Mouse (Mus musculus) gonadal fat pad, adult 2 months (tissue): ENCODE measurements around the gene Msn. TPM values are rescaled to one million over a fixed set of nuclear protein-coding genes. Genes with fewer than 3 reads are reported as not detected.
"Not testable (repeated sequence)": the region's sequence is repeated elsewhere in the genome, so short reads cannot be mapped to it uniquely, and the experiment has no call there.

ENCODE experiments used
- DNase-seq: peaks from one replicate; pipeline ENCODE4 v3.0.0-alpha.2; 2012; ENCODE audit warnings: low read depth
- polyA plus RNA-seq: library from polyadenylated mRNA; depleted of rRNA; stranded (reverse); fragments of >200 nt; gene quantifications from 2 replicates; pipeline ENCODE4 v1.2.3, GENCODE M21; 2012; rRNA removed

Msn gene
- polyA plus RNA-seq, 1 experiment: 77.7 TPM

DNA sequence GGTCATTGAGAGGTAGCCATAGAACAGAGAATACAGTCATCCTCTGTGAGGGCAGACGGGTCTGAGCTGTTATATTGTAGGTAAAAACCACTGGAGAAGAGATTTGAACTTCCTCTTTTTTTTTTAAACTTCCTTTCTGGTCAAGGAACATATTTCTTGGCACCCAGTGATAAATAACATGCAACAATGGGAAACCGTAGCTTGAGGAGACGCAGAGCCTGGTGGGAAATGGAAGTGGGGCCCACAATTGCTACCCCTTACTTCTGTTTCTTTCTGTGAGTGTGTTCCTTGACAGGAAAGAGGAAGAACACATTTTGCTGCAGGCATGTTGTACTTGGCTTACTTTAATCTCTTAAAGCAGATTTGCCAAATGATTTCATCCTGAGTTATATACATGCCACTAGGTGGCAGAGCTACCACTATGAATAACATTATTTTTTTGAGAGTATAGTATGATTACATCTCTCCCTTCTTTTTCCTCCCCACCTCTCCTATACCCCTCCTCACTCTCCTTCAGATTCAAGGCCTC is 49.2 kb downstream of the Msn start:
- DNase-seq: no peak

DNA sequence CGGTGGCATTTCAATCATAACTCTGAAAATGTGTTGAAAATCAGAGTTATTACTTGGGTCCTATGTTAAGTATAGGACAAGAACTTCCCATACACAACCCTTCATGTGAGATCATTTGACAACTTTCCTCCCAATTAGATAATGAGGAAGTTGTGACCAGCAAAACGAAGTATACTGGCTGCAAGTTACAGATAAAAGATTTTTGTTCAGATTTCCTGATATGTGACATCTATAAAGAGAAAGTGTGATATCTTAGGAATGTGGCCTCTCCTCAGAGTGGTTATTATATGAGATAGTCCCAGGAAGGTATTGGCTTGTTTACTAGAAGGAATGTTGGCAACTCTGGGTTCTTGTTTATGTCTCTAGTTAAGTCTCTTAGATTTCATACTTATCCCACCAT is 52.4 kb downstream of the Msn start:
- no peak for DNase-seq

- DNase-seq: no peak
Observed at GRCm38 (mm10) chrX:96153362-96153761, 57.5 kb downstream of the Msn start.

- no peak for DNase-seq
Observed at GRCm38 (mm10) chrX:96157936-96158335, 62.1 kb downstream of the Msn start.

DNA sequence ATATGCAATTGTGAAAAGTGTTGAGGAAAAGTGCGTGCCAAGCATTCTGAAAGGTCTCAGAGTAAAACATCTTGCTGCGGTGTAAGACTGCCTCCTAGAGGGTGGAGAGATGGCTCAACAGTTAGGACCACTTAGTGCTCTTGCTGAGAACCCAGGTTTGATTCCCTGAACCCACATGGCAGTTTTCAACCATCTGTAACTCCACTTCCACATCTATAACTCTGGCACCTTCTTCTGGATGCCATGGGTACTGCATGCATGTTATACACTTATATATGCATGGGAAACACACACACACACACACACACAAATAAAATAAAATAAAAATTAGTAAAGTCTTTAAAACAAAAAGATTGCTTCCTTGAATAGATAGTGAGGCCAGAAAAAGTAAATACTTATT is 66.7 kb downstream of the Msn start:
- DNase-seq: no peak

DNA sequence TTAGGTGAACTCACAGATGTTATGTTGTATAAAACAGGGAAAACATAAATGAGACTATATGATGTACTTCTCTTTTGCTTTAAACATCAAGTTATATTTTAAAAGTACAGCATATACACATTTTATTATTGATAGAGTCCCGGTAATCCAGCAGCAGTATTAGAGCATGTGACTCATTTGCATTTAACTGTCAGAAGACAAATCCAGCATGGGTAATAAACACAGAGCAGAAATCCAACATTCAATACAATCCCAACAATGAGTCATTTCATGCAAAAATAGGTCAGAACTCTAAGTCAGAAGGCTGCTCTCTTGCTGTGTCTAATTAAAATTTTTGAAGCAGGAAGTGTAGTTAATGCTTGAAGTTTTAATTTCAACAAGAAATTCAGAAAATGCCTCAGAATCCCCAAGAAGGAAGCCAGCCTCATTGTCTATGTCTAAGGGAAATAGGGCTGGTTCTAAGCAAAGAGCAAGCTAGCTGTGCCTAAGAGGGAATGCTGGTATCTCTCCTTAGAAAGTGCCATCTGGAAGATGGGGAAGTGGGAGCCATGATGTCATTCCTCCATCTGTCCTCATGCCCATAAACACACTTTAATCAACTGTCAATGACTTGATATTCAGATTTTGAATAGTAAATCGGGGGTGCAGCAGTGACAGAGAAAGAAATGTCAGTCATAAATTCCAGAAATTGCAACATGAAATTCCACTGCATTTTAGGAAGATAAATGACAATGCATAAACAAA is 76.0 kb downstream of the Msn start:
- no peak for DNase-seq

- DNase-seq: no peak
Observed at GRCm38 (mm10) chrX:96178437-96178836, 82.6 kb downstream of the Msn start.

GRCm38 (mm10) chrX:96184100-96184732 is 88.4 kb downstream of the Msn start:
- DNase-seq: no peak

DNA sequence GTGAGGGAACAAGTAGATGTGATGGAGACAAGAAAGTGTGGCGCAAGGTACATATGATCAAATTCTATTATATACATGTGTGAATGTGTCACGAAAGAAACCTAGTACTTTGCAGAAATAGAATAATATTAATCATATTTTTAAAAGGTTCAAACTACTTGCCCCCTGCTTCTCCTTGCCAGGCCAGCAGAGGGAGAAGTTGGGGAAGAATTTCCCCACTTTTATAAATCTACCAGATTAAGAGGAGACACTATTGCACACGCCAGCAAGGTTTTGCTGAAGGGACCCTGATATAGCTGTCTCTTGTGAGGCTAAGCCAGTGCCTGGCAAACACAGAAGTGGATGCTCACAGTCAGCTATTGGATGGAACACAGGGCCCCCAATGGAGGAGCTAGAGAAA is 109.3 kb downstream of the Msn start:
- not testable (repeated sequence) for DNase-seq

DNA sequence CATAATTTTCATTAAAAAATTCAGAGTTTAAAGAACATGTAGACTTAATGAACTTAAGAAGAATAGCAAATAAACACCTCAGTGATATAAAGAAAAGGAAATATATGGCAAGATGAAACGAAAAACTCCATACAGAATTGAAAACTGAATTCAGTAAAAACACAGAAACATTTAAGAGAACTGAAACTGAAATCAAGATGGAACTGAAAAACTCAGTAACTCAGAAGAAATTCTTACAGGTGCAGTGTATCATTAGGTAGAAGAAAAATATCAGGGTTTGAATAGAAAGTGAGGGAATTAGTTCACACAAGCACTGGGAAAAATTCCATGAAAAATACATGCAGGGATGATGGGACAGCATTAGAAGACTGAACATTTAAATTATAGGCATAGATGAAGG is 111.0 kb downstream of the Msn start:
- DNase-seq: no peak

GRCm38 (mm10) chrX:96218088-96218487 is 122.2 kb downstream of the Msn start:
- DNase-seq: no peak

Other genes with a start within 250 kb of the Msn start
- 13.7 and 23.4 TPM in 2 replicates for gene Las1l, start 139.1 kb upstream of the Msn start, polyA plus RNA-seq
- 0.19 and 0.65 TPM in 2 replicates for gene Vsig4, start 197.4 kb downstream of the Msn start, polyA plus RNA-seq